Mouse (Mus musculus) MEL (cell line): Measurements from ENCODE around the gene Rad51b. TPM values are rescaled to one million over a fixed set of nuclear protein-coding genes. Genes with fewer than 3 reads are reported as not detected.
A peak's percentile ranks its signal among the peaks of the same experiment; 100 is the strongest.

Source experiments
- DNase-seq: peaks from one replicate; pipeline ENCODE4 v3.0.0; 2011; ENCODE audit warnings: low read depth, low spot score
- H3K27ac ChIP-seq: 2 replicates; pipeline ENCODE4 v1.5.1; 2012; ENCODE audit warnings: low read depth, mild to moderate bottlenecking, control low read depth, low read length, moderate library complexity; ENCODE audit not compliant: control insufficient read depth
- H3K27me3 ChIP-seq, 2 experiments: fragments of 150-350 bp in 1 of 2; sonication (generic) in 1 of 2; 2 replicates each; pipeline ENCODE4 v1.6.1; 2012; ENCODE audit warnings: low read length in 2 of 2, mild to moderate bottlenecking in 2 of 2, improper control_type of control experiment in 1 of 2, moderate library complexity in 1 of 2; ENCODE audit not compliant: insufficient read depth in 2 of 2, control insufficient read depth in 1 of 2
- H3K36me3 ChIP-seq, 2 experiments: 2 replicates each; pipeline ENCODE4 v1.6.1; 2012 to 2014; ENCODE audit warnings: low read length in 2 of 2, improper control_type of control experiment in 1 of 2, inconsistent platforms in 1 of 2, mild to moderate bottlenecking in 1 of 2; ENCODE audit not compliant: insufficient read depth in 2 of 2, control insufficient read depth in 1 of 2
- H3K4me1 ChIP-seq, 2 experiments: fragments of 150-350 bp in 1 of 2; sonication (generic) in 1 of 2; 2 replicates each; pipeline ENCODE4 v1.6.1; 2012; ENCODE audit warnings: low read length in 2 of 2, improper control_type of control experiment in 1 of 2, mild to moderate bottlenecking in 1 of 2; ENCODE audit not compliant: insufficient read depth in 2 of 2, control insufficient read depth in 1 of 2
- H3K4me3 ChIP-seq, 2 experiments: fragments of 150-350 bp in 1 of 2; sonication (generic) in 1 of 2; 2 replicates each; pipeline ENCODE4 v1.5.1; 2012; ENCODE audit warnings: low read depth in 2 of 2, low read length in 2 of 2, mild to moderate bottlenecking in 2 of 2, moderate library complexity in 2 of 2, control low read depth in 1 of 2, improper control_type of control experiment in 1 of 2; ENCODE audit not compliant: control insufficient read depth in 1 of 2, insufficient read depth in 1 of 2
- H3K79me2 ChIP-seq: 2 replicates; pipeline ENCODE4 v1.6.1; 2012; ENCODE audit warnings: mild to moderate bottlenecking, low read length, moderate library complexity; ENCODE audit not compliant: control insufficient read depth, poor library complexity, insufficient read depth
- H3K9ac ChIP-seq: 2 replicates; pipeline ENCODE4 v1.6.1; 2012; ENCODE audit warnings: low read depth, mild to moderate bottlenecking, control low read depth, low read length, moderate library complexity; ENCODE audit not compliant: control insufficient read depth, poor library complexity, severe bottlenecking
- H3K9me3 ChIP-seq: fragments of 150-350 bp; sonication (generic); replicated peaks from 2 replicates; pipeline ENCODE4 v1.6.1; 2012; ENCODE audit warnings: mild to moderate bottlenecking, low read length, improper control_type of control experiment, moderate library complexity; ENCODE audit not compliant: insufficient read depth
- CHD2 ChIP-seq: IDR thresholded peaks from 2 replicates; pipeline ENCODE4 v1.6.1; 2011; ENCODE audit warnings: low read length, improper control_type of control experiment
- CTCF ChIP-seq, 3 experiments: IDR thresholded peaks in 2 of 3; conservative IDR thresholded peaks in 1 of 3; 2 replicates each; pipeline ENCODE4 v1.5.1; 2011 to 2012; ENCODE audit warnings: low read length in 3 of 3, low read depth in 2 of 3, mild to moderate bottlenecking in 2 of 3, improper control_type of control experiment in 1 of 3, inconsistent platforms in 1 of 3, mixed read lengths in 1 of 3, moderate library complexity in 1 of 3; ENCODE audit not compliant: control insufficient read depth in 1 of 3, insufficient read depth in 1 of 3, poor library complexity in 1 of 3, severe bottlenecking in 1 of 3
- EP300 ChIP-seq, 2 experiments: IDR thresholded peaks; 2 replicates each; pipeline ENCODE4 v1.6.1; 2011; ENCODE audit warnings: improper control_type of control experiment in 2 of 2, low read length in 2 of 2, low read depth in 1 of 2, mild to moderate bottlenecking in 1 of 2
- GATA1 ChIP-seq: IDR thresholded peaks from 2 replicates; pipeline ENCODE4 v1.6.1; 2011; ENCODE audit warnings: low read depth, low read length, improper control_type of control experiment
- HCFC1 ChIP-seq: IDR thresholded peaks from 2 replicates; pipeline ENCODE4 v1.6.1; 2012; ENCODE audit warnings: low read depth, mild to moderate bottlenecking, inconsistent platforms, low read length, improper control_type of control experiment, moderate library complexity
- MAFK ChIP-seq: IDR thresholded peaks from 2 replicates; pipeline ENCODE4 v1.6.1; 2011; ENCODE audit warnings: low read depth, mild to moderate bottlenecking, low read length, improper control_type of control experiment, borderline replicate concordance
- MAX ChIP-seq: IDR thresholded peaks from 2 replicates; pipeline ENCODE4 v1.6.1; 2011; ENCODE audit warnings: low read length, improper control_type of control experiment
- MEF2A ChIP-seq: IDR thresholded peaks from 2 replicates; pipeline ENCODE4 v1.6.1; 2014; ENCODE audit warnings: low read depth, mild to moderate bottlenecking, inconsistent platforms, low read length, improper control_type of control experiment; ENCODE audit not compliant: poor library complexity, insufficient replicate concordance, severe bottlenecking; ENCODE audit errors: extremely low read depth
- MXI1 ChIP-seq: IDR thresholded peaks from 2 replicates; pipeline ENCODE4 v1.6.1; 2011; ENCODE audit warnings: mild to moderate bottlenecking, low read depth, low read length, improper control_type of control experiment
- MYB ChIP-seq: IDR thresholded peaks from 2 replicates; pipeline ENCODE4 v1.6.1; 2011; ENCODE audit warnings: mild to moderate bottlenecking, low read depth, low read length, improper control_type of control experiment
- NELFE ChIP-seq: IDR thresholded peaks from 2 replicates; pipeline ENCODE4 v1.6.1; 2011; ENCODE audit warnings: low read depth, low read length, improper control_type of control experiment
- POLR2AphosphoS2 ChIP-seq: IDR thresholded peaks from 2 replicates; pipeline ENCODE4 v1.6.1; 2011; ENCODE audit warnings: low read length, improper control_type of control experiment
- POLR2AphosphoS5 ChIP-seq: IDR thresholded peaks from 2 replicates; pipeline ENCODE4 v1.6.1; 2012; ENCODE audit warnings: low read depth, borderline replicate concordance, mild to moderate bottlenecking, inconsistent platforms, low read length, moderate library complexity, mixed read lengths
- RCOR1 ChIP-seq: IDR thresholded peaks from 2 replicates; pipeline ENCODE4 v1.6.1; 2012; ENCODE audit warnings: low read depth, mild to moderate bottlenecking, inconsistent platforms, low read length, improper control_type of control experiment
- SIN3A ChIP-seq: IDR thresholded peaks from 2 replicates; pipeline ENCODE4 v1.6.1; 2012; ENCODE audit warnings: low read length, improper control_type of control experiment, inconsistent platforms
- SMC3 ChIP-seq: IDR thresholded peaks from 2 replicates; pipeline ENCODE4 v1.6.1; 2011; ENCODE audit warnings: low read depth, low read length, improper control_type of control experiment
- TAL1 ChIP-seq: IDR thresholded peaks from 2 replicates; pipeline ENCODE4 v1.6.1; 2012; ENCODE audit warnings: mild to moderate bottlenecking, inconsistent platforms, low read length, moderate library complexity, mixed read lengths
- TCF12 ChIP-seq: IDR thresholded peaks from 2 replicates; pipeline ENCODE4 v1.6.1; 2014; ENCODE audit warnings: low read depth, mild to moderate bottlenecking, inconsistent platforms, low read length, improper control_type of control experiment, moderate library complexity
- UBTF ChIP-seq: IDR thresholded peaks from 2 replicates; pipeline ENCODE4 v1.6.1; 2012; ENCODE audit warnings: low read depth, mild to moderate bottlenecking, inconsistent platforms, low read length, improper control_type of control experiment, moderate library complexity, borderline replicate concordance; ENCODE audit not compliant: insufficient read depth
- USF1 ChIP-seq: IDR thresholded peaks from 2 replicates; pipeline ENCODE4 v1.6.1; 2014; ENCODE audit warnings: low read depth, mild to moderate bottlenecking, inconsistent platforms, low read length, improper control_type of control experiment, moderate library complexity
- ZKSCAN1 ChIP-seq: IDR thresholded peaks from 2 replicates; pipeline ENCODE4 v1.6.1; 2012; ENCODE audit warnings: low read depth, mild to moderate bottlenecking, inconsistent platforms, low read length, improper control_type of control experiment, moderate library complexity
- ZMIZ1 ChIP-seq: IDR thresholded peaks from 2 replicates; pipeline ENCODE4 v1.6.1; 2012; ENCODE audit warnings: low read depth, mild to moderate bottlenecking, inconsistent platforms, low read length, improper control_type of control experiment, moderate library complexity
- ZNF384 ChIP-seq: IDR thresholded peaks from 2 replicates; pipeline ENCODE4 v1.6.1; 2012; ENCODE audit warnings: low read depth, mild to moderate bottlenecking, inconsistent platforms, low read length, improper control_type of control experiment
- polyA plus RNA-seq, 2 experiments: library from polyadenylated mRNA; stranded (reverse) in 1 of 2; unstranded in 1 of 2; fragments of >175 nt in 1 of 2; fragments of >200 nt in 1 of 2; gene quantifications; 2 replicates each; pipeline versions ENCODE4 v1.2.1 to v1.2.4; 2012; ENCODE audit warnings: low replicate concordance in 2 of 2, low read depth in 1 of 2; ENCODE audit not compliant: insufficient read length in 2 of 2, insufficient read depth in 1 of 2, missing spikeins in 1 of 2
- total RNA-seq: library from RNA; depleted of rRNA; stranded (reverse); fragments of 300-350 nt; gene quantifications from 2 replicates; pipeline ENCODE4 v1.2.3, GENCODE M21; 2012

The Rad51b gene
- total and polyA plus RNA-seq, 3 experiments = 3.6 to 5.7 TPM; not detected in 1

DNA sequence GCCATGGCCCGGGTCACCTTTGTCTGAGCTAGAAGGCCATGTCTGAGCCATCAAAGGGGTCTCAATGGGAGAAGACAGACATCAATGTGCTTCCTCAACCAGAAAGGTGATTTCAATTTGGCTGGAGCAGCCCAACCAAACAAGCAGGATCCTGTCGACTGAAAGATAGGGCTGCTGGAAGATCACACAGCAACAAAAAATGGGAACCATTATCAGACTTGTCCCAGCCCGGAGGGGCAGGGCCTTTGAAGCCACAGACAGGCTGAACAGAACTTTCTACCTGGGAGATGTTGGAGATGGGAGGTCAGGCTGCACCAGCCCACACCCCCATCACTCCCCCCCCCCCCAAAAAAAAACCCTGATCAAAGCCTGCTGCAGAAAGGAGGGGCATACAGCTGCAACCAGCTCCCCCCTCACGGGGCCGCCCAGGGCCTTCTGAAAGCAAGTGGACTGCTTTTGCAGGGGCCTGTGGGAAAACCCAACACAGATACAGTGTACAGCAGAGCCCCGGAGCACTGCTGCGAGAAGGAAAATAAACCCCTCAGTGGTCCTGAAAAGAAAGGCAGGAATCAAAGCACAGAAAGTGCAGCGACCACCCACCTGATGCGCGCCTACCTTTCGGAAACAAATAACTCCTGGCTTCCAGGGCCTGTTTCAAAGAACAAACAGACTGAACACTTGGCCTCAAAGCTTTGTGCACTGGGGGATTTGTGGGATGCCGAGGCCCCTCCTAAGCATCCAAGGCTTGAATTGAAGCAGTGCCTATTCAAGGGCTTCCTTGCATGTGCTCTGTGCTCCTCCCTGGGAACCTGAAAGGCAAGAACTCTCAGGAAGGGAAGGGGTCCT, 542.2 kb downstream of the Rad51b start:
- Histone ChIP-seq H3K4me1 (peaks cover 2 to 25% of the 10 kb centered on the region in 2 experiments), H3K27me3 (no peaks in the 10 kb centered on the region), H3K36me3 (peaks cover 0 to 15% of the 10 kb centered on the region in 2 experiments; a peak in 2 of 4 replicates), H3K4me3 (no peak overlapping the region), H3K27ac (peak overlapping the region; percentile 73), H3K9me3 (no peaks in the 10 kb centered on the region), H3K9ac (peak overlapping the region; percentile 32), H3K79me2 (no peaks in the 10 kb centered on the region)
- TF ChIP-seq GATA1 (peak; percentile 41; the same call in 1 of the 2 replicates), TCF12 (peak; percentile 53; the same call in 1 of the 2 replicates), RCOR1 (no peak), TAL1 (peak; percentile 27; the same call in 1 of the 2 replicates), EP300 (IDR thresholded peaks at IDR 0.05; ENCODE audit: low read depth in 1 of 2, low read length in 2 of 2) (peak in 1 of 2 experiments; percentile 57; a peak in 2 of 4 replicates), ZNF384 (no peak)
- peak; percentile 40 for DNase-seq

DNA sequence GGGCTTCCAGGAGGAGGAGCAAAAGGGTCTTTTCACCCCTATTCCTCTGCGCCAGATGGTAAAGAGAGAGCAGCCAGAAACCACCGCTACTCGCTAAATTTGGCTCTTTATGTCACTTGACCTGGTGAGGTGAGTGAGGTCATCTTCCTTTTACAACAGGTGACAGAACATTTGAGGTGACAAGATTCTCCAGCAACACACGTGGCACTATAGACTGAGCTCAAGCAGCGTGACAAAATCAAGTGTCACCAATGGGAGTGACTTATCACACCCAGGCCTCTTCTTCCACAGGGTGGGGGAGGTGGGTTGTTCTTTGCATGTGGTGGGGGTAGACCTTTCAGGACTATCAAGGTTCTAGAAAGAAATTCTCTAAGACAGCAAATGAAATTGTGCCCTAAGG, 543.4 kb downstream of the Rad51b start:
- DNase-seq = no peak
- peaks cover 2 to 25% of the 10 kb centered on the region in 2 experiments for H3K4me1 ChIP-seq

More for the DNA sequence above, 543.4 kb downstream of the Rad51b start:
- H3K9ac ChIP-seq = no peak overlapping the region
- H3K27me3 ChIP-seq = no peaks in the 10 kb centered on the region
- H3K27ac ChIP-seq = no peak overlapping the region
- H3K9me3 ChIP-seq = no peaks in the 10 kb centered on the region
- TF ChIP-seq CHD2 (no peak), HCFC1 (no peak), UBTF (no peak), SIN3A (no peak), ZMIZ1 (no peak), USF1 (no peak), EP300 (IDR thresholded peaks at IDR 0.05; ENCODE audit: low read depth in 1 of 2, low read length in 2 of 2) (no peak), MAFK (no peak), MEF2A (no peak), MXI1 (no peak), CTCF (IDR thresholded peaks at IDR 0.05 in 2 of 3, conservative IDR thresholded peaks at IDR 0.05 in 1 of 3; ENCODE audit: control insufficient read depth in 1 of 3, insufficient read depth in 1 of 3, low read depth in 2 of 3, low read length in 3 of 3, poor library complexity in 1 of 3, severe bottlenecking in 1 of 3) (no peak), ZKSCAN1 (no peak), MAX (no peak), SMC3 (no peak), NELFE (no peak), ZNF384 (no peak), POLR2AphosphoS5 (no peak), POLR2AphosphoS2 (no peak), TAL1 (no peak), MYB (no peak)
- H3K36me3 ChIP-seq = peaks cover 0 to 15% of the 10 kb centered on the region in 2 experiments; a peak in 2 of 4 replicates
- no peak overlapping the region for H3K4me3 ChIP-seq
- H3K79me2 ChIP-seq = no peaks in the 10 kb centered on the region
